Mouse (Mus musculus): Measurements from ENCODE around the gene Rspo1.
A peak's percentile ranks its signal among the peaks of the same experiment; 100 is the strongest.

Rspo1 gene

GRCm38 (mm10) chr4:125034341-125034740 is 48.1 kb downstream of the Rspo1 start:
- peak; percentile 45 for DNase-seq

DNA sequence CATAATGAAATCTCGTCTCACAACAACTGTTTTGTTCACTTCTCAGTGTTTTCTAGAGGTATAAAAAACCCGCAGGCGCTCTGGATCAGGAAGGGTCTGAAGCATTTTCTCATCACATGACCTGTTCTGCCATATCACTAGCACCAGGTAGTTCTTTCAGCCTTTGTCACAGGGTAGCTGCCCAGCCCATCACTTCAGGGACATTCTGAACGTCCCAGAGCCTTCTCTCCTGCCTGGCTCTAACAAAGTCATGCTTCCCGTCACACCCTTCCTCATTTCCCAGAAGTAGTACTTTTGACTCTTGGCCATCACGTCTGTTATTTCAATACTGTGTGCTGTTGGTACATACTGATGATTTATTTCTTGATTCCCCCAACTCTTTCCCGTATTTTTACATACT is 58.2 kb downstream of the Rspo1 start:
- DNase-seq: no peak

- DNase-seq: peak; percentile 17
These were observed 69.2 kb downstream of the Rspo1 start for GRCm38 (mm10) chr4:125055385-125055784.

DNA sequence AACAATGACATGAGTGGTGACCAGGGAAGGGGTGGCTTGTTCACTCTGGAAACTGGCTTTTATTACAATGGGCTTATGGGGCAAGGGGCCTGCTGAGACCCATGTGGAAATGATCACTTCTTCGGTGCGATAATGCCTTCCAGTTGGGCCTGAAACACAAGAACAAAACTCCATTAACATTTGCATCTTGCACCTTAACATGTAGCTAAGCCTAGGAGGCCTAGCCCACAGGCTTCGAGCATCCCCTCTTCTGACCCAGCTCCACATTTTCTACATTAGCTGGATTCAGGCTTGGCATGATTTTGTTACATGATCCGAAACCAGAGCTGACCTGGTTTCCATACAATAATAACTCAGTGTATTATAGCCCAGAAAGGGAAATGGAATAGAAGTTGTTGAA is 70.2 kb downstream of the Rspo1 start:
- no peak for DNase-seq

DNA sequence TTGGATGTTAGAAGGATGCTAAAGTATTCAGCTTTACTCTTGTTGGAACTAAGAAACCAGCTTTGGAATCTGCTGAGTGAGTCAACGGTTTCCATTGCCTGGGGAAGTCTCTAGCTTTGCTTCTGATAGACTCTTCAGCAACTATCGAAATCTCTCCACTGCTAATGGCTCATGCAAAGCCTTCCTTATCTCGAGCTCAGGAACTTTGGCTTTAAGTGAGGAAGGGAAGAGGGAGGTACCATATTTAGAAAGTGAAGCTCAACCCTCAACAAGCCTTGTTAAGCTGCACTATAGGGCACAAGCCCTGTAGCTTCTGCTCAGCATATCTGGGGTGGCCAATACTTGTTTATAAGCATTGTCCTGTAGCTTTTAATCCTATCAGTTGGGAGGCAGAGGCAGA is 71.0 kb downstream of the Rspo1 start:
- no peak for DNase-seq

DNA sequence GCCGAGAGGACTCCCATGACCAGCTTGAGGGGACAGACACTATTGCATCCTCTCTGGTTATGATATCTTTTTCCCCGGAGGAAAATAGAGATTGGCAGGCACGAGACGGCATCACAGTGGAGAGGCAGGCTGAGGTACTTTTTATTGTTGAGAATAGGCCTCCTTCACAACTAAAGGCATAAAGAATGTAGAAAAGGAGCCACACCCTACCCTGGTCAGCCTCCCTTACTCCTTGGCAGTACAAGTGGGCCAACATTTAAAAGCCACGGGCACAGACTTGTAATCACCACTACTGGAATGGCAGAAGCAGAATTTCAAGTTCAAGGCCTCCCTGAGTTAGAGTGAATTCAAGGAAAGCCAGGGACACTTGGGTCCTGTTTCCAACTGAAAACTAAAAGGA is 71.8 kb downstream of the Rspo1 start:
- DNase-seq: peak; percentile 39
